Mouse (Mus musculus): ENCODE results near the gene Sf3a1.

DNA sequence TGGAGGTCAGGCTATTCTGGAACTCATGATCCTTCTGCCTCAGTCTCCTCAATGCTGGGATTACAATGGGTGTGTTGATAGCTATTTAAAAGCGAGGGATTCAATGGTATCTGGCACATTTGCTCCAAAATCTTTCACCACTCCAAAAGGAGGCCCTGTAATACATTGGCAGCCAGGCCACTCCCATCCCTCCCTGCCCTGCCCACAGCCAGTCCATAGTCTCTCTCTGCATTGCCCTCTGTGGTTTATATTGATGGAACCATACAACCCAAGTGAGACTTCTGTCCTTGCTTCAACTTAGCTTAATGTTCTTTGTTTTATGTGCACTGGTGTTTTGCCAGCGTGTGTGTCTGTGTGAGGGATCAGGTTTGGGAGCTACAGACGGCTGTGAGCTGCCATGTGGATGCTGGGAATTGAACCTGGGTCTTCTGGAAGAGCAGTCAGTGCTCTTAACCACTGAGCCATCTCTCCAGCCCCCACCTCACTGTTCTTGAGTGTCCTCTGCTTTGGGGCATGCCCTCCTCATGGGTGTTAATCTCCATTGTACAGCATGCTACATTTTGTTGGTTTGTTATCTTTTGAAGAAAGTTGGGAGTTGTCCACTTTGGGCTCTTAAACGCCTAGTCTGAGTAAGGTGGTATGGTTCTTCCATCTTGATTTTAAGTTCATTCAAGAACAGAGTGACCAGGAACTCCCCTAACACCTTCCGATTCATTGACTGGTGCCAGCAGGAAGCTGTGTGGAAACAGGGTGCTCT is 66.6 kb downstream of the Sf3a1 start:
- TF ChIP-seq CTCF (conservative IDR thresholded peaks at IDR 0.05; ENCODE audit: low read length) (no peak), NANOG (IDR thresholded peaks at IDR 0.05; ENCODE audit: borderline replicate concordance, low read length) (no peak), POU5F1 (IDR thresholded peaks at IDR 0.05; ENCODE audit: borderline replicate concordance, low read length) (no peak)
